ENCODE assay signal across 15 mouse cellular contexts in the genomic region with DNA sequence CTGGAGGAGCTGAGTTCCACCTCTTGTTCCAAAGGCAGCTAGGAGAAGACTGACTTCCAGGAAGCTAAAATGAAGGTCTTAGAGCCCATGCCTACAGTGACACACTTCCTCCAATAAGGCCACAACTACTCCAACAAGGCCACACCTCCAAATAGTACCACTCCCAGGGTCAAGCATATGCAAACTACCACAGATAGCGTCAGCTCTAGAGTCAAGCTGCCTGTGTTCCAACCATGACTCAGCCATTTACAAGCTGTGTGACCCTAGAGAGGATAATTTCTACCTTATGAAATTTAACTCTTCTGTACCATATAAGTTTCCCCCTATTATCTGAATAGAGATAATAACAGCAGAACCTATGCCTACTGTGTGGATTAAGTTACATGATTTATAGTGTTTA. TPM values are rescaled to one million over a fixed set of nuclear protein-coding genes. Genes with fewer than 3 reads are reported as not detected.
DNase-seq lines count a peak whose midpoint lies in the region; ATAC-seq and TF ChIP-seq lines count a peak whose summit lies in the region.
"Had no signal": no experiment of that assay in that cellular context is flagged by ENCODE, and none has a peak within 500 bp of the region (broad histone marks: within the 10 kb centered on the region; RNA-seq: fewer than 3 reads in every experiment).

No protein-coding gene starts in this region.

- no peak for TF ChIP-seq POLR2A in MEL (IDR thresholded peaks at IDR 0.05; ENCODE audit: control insufficient read depth in 1 of 2, insufficient read depth in 1 of 2, low read depth in 1 of 2, low read length in 2 of 2, poor library complexity in 1 of 2)

- intact Hi-C loops in heart, postnatal 14 days (cut with DNase I) = no loop called here

- no peaks in the 10 kb centered on the region for H3K9me3 ChIP-seq in heart, embryonic 10.5 days
- no peaks in the 10 kb centered on the region for H3K9me3 ChIP-seq in MEL (replicated peaks; ENCODE audit: insufficient read depth, low read length)
- H3K9me3 ChIP-seq: hindbrain, embryonic 12.5 days; limb, embryonic 13.5 days; midbrain, embryonic 13.5 days had no signal

- H3K79me2 ChIP-seq in MEL (ENCODE audit: control insufficient read depth, insufficient read depth, low read length, poor library complexity) = no peaks in the 10 kb centered on the region; the same call in none of the 2 replicates

- TF ChIP-seq CTCF in MEL (IDR thresholded peaks at IDR 0.05 in 2 of 3, conservative IDR thresholded peaks at IDR 0.05 in 1 of 3; ENCODE audit: control insufficient read depth in 1 of 3, insufficient read depth in 1 of 3, low read depth in 2 of 3, low read length in 3 of 3, poor library complexity in 1 of 3, severe bottlenecking in 1 of 3) = no peak

- no peak overlapping the region for H3K4me3 ChIP-seq in heart, embryonic 10.5 days
- H3K4me3 ChIP-seq in MEL (ENCODE audit: control insufficient read depth in 1 of 2, insufficient read depth in 1 of 2, low read depth in 2 of 2, low read length in 2 of 2) = no peak overlapping the region
- H3K4me3 ChIP-seq: erythroblast, embryonic 14.5 days; hindbrain, embryonic 12.5 days; limb, embryonic 13.5 days; midbrain, embryonic 13.5 days had no signal

- H3K27me3 ChIP-seq in heart, embryonic 10.5 days (ENCODE audit: insufficient read depth, poor library complexity, severe bottlenecking) = peaks cover 3% of the 10 kb centered on the region; the same call in 1 of the 2 replicates
- H3K27me3 ChIP-seq in MEL (ENCODE audit: control insufficient read depth in 1 of 2, insufficient read depth in 2 of 2, low read length in 2 of 2) = no peaks in the 10 kb centered on the region
- H3K27me3 ChIP-seq: hindbrain, embryonic 12.5 days; limb, embryonic 13.5 days; midbrain, embryonic 13.5 days had no signal

- H3K4me1 ChIP-seq in heart, embryonic 10.5 days = peaks cover 45% of the 10 kb centered on the region
- peaks cover 0 to 16% of the 10 kb centered on the region in 2 experiments; a peak in 2 of 4 replicates for H3K4me1 ChIP-seq in MEL (ENCODE audit: control insufficient read depth in 1 of 2, insufficient read depth in 2 of 2, low read length in 2 of 2)
- H3K4me1 ChIP-seq: hindbrain, embryonic 12.5 days had no signal

- TF ChIP-seq RAD21 in MEL (IDR thresholded peaks at IDR 0.05; ENCODE audit: low read depth, low read length) = no peak

- no peak for TF ChIP-seq EP300 in MEL (IDR thresholded peaks at IDR 0.05; ENCODE audit: low read depth in 1 of 2, low read length in 2 of 2)

- WGBS in heart, embryonic 10.5 days = 64% methylated on average over 1 of the region's 1 CpGs

- peak; percentile 66; the same call in 1 of the 2 replicates for ATAC-seq in megakaryocyte-erythroid progenitor cell, adult 5-6 weeks (replicated peaks; ENCODE audit: low FRiP score, low TSS enrichment, poor library complexity, severe bottlenecking)
- ATAC-seq: midbrain, embryonic 13.5 days had no signal

- H3K36me3 ChIP-seq in heart, embryonic 10.5 days = no peaks in the 10 kb centered on the region
- peaks cover 0 to 5% of the 10 kb centered on the region in 2 experiments; a peak in 2 of 4 replicates for H3K36me3 ChIP-seq in MEL (ENCODE audit: control insufficient read depth in 1 of 2, insufficient read depth in 2 of 2, low read length in 2 of 2)
- H3K36me3 ChIP-seq: hindbrain, embryonic 12.5 days; midbrain, embryonic 13.5 days had no signal

- H3K27ac ChIP-seq in heart, embryonic 10.5 days = peak overlapping the region; percentile 23; the same call in 1 of the 2 replicates
- H3K27ac ChIP-seq in MEL (ENCODE audit: control insufficient read depth, low read depth, low read length) = no peak overlapping the region
- H3K27ac ChIP-seq: hindbrain, embryonic 12.5 days; limb, embryonic 13.5 days; midbrain, embryonic 13.5 days had no signal

- DNase-seq in heart, embryonic 10.5 days (ENCODE audit: low spot score) = peak; percentile 82
- no peak for DNase-seq in heart, postnatal 14 days
- DNase-seq in MEL (ENCODE audit: low read depth, low spot score) (peak; percentile 43), liver (peak; percentile 55)
- no peak for DNase-seq in testis, postnatal 10 days (ENCODE audit: low spot score)
- DNase-seq in frontal cortex, postnatal 36 days (ENCODE audit: low spot score in 2 of 2) = no peak
- no peak for DNase-seq in layer of hippocampus, adult 9-10 months (ENCODE audit: low spot score)
- DNase-seq: cerebellum, postnatal 10 days; kidney, adult 11 months; right cerebral cortex, postnatal 25 days had no signal

- no peak overlapping the region for H3K9ac ChIP-seq in MEL (ENCODE audit: control insufficient read depth, low read depth, low read length, poor library complexity, severe bottlenecking)
- H3K9ac ChIP-seq: hindbrain, embryonic 12.5 days; limb, embryonic 13.5 days; midbrain, embryonic 13.5 days had no signal

TF ChIP-seq in MEL, 35 proteins besides CTCF, POLR2A, EP300 and RAD21:
- TF ChIP-seq MAX (IDR thresholded peaks at IDR 0.05; ENCODE audit: low read length) (no peak), NRF1 (IDR thresholded peaks at IDR 0.05; ENCODE audit: insufficient read depth, low read depth, low read length, poor library complexity, severe bottlenecking) (no peak), ETS1 (IDR thresholded peaks at IDR 0.05; ENCODE audit: low read depth, low read length) (no peak)

RNA-seq across cellular contexts. Expression of a gene that starts 9.6 kb away (rescaled TPM):
- polyA plus RNA-seq in heart, embryonic 10.5 days (2016; fragmentation: Nextera tagmentation; extraction: Ambion mirVana) = 61.4 and 78.4 TPM in 2 replicates
- total RNA-seq in heart, postnatal 14 days (2021) = 100 to 1,000 TPM in 1 of 2 experiments, 10 to 100 TPM in 1; 96.6 to 108 TPM
- 15.6 and 16.3 TPM in 2 replicates for total RNA-seq in MEL (2012; rRNA removed)
- polyA plus RNA-seq in MEL (2012; ENCODE audit: insufficient read depth in 1 of 2, insufficient read length in 2 of 2, low read depth in 1 of 2, low replicate concordance in 2 of 2, missing spikeins in 1 of 2) = 10 to 100 TPM in 1 of 2 experiments, not detected in 1; 16.7 TPM
- 8.0 and 12.4 TPM in 2 replicates for total RNA-seq in megakaryocyte-erythroid progenitor cell, adult 5-6 weeks (2014; fragmentation: Nextera tagmentation)
- 18.2 and 35.3 TPM in 2 replicates for total RNA-seq in megakaryocyte-erythroid progenitor cell, adult 5-6 weeks (2017)

Comparison
In these comparisons a context has a peak if more than half of its experiments do, and no peak if none do; other contexts are left out.
1. DNase-seq: peak in heart, embryonic 10.5 days (single experiment), MEL (single experiment) and liver (single experiment); none in heart, postnatal 14 days (0 of 2), testis, postnatal 10 days (single experiment), frontal cortex, postnatal 36 days (0 of 2) and layer of hippocampus, adult 9-10 months (single experiment).